Comparison of ENCODE assay signal across 12 mouse cellular contexts in the genomic region with DNA sequence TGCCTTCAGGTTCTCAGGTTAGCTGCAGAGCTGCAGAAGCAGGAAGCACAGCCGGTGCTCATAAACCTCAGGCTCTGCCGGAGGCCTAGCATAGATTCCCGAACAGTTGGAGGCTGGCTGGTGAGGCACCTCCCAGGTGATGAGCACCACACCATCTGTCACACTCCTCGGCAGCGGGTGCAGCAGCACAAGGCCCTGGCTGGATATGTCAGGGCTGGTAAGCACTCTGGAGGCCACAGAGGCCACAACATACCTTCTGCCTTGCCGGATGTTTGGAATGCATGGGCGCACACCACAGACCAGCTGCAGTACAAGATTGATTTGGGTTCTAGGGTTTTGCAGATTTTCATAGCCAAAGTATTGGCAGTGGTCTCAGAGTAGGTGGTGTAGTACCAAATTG.
DNase-seq lines count a peak whose midpoint lies in the region.
"Had no signal": no experiment of that assay in that cellular context is flagged by ENCODE, and none has a peak within 500 bp of the region (broad histone marks: within the 10 kb centered on the region; RNA-seq: fewer than 3 reads in every experiment).

No protein-coding gene starts in this region.

- peak; percentile 24 for DNase-seq in right cerebral cortex, postnatal 25 days
- DNase-seq in right cerebral cortex, postnatal 4 days = no peak
- peak; percentile 64 for DNase-seq in cerebellum, adult 11-12 months
- peak; percentile 58 to 60 for DNase-seq in cerebellum, postnatal 25 days
- DNase-seq in thymus, postnatal 36 days = peak; percentile 6 to 33
- DNase-seq in layer of hippocampus, postnatal 36 days = no peak
- DNase-seq in urinary bladder, postnatal 14 days (ENCODE audit: low spot score) = no peak
- DNase-seq: gastrocnemius, postnatal 14 days; heart, postnatal 4 days; kidney, postnatal 10 days; liver, embryonic 13.5 days; lung, postnatal 14 days had no signal

Comparison
In these comparisons a context has a peak if more than half of its experiments do, and no peak if none do; other contexts are left out.
1. DNase-seq: peak in right cerebral cortex, postnatal 25 days (single experiment), cerebellum, adult 11-12 months (single experiment), cerebellum, postnatal 25 days (2 of 2) and thymus, postnatal 36 days (2 of 2); none in right cerebral cortex, postnatal 4 days (single experiment), layer of hippocampus, postnatal 36 days (0 of 2) and urinary bladder, postnatal 14 days (single experiment).